Mouse (Mus musculus) lung, adult 2 months (tissue): ENCODE data around the gene Cdh22.

Experiments
- CTCF ChIP-seq: fragments of 200-500 bp; IDR thresholded peaks from 2 replicates; pipeline ENCODE4 v1.5.1; 2011; ENCODE audit warnings: mild to moderate bottlenecking, low read length, control low read depth; ENCODE audit not compliant: insufficient read depth
- POLR2A ChIP-seq: fragments of 200-500 bp; IDR thresholded peaks from 2 replicates; pipeline ENCODE4 v1.6.1; 2011; ENCODE audit warnings: low read depth, mild to moderate bottlenecking, control low read depth, low read length, borderline replicate concordance; ENCODE audit errors: extremely low read depth

- no peak for TF ChIP-seq CTCF
- TF ChIP-seq POLR2A, result no peak
Measured at GRCm38 (mm10) chr2:165211426-165212079, 23.1 kb downstream of the Cdh22 start.
